Mouse (Mus musculus): Measurements from ENCODE around the gene Kcnc2. TPM values are rescaled to one million over a fixed set of nuclear protein-coding genes. Genes with fewer than 3 reads are reported as not detected.
"Not testable (repeated sequence)": the region's sequence is repeated elsewhere in the genome, so short reads cannot be mapped to it uniquely, and the experiment has no call there.

Gene Kcnc2
- polyA plus RNA-seq (2012; rRNA removed) (0.57 and 0.76 TPM in 2 replicates), polyA plus RNA-seq (2014; fragmentation: Nextera tagmentation; extraction: Ambion mirVana) (0.53 and 0.54 TPM in 2 replicates)

GRCm38 (mm10) chr10:112270887-112271802 lies at the start of gene Kcnc2:
Kcnc2 (plus strand) TSS chr10:112271121.
- Histone ChIP-seq H3K36me3 (ENCODE audit: control insufficient read depth, insufficient read depth, low read length) (no peaks in the 10 kb centered on the region), H3K4me1 (ENCODE audit: control insufficient read depth, insufficient read depth, low read length) (peaks cover 6% of the 10 kb centered on the region; the same call in 1 of the 2 replicates), H3K9me3 (ENCODE audit: control insufficient read depth, low read length) (no peaks in the 10 kb centered on the region), H3K4me3 (replicated peaks; ENCODE audit: low read length) (peak within 1 kb of the TSS; percentile 46), H3K27me3 (ENCODE audit: control insufficient read depth, insufficient read depth, low read length) (peaks cover 48% of the 10 kb centered on the region), H3K27ac (replicated peaks; ENCODE audit: low read depth, low read length) (no peak within 1 kb of the TSS), H3K9ac (ENCODE audit: low read depth, low read length, severe bottlenecking) (peak within 1 kb of the TSS; percentile 49), H3K4me2 (replicated peaks; ENCODE audit: low read depth, low read length, severe bottlenecking) (peak within 1 kb of the TSS; percentile 88)
- ATAC-seq (ENCODE audit: low FRiP score, low read depth) (no peak), DNase-seq (ENCODE audit: low spot score) (no peak)
- no peak for TF ChIP-seq POLR2A (IDR thresholded peaks at IDR 0.05; ENCODE audit: borderline replicate concordance, extremely low read depth, insufficient read depth, insufficient read length)
- 2% methylated on average over 19 of the region's 20 CpGs for WGBS

GRCm38 (mm10) chr10:112227073-112227472 lies 43.8 kb upstream of the Kcnc2 start:
- Histone ChIP-seq H3K4me3 (replicated peaks; ENCODE audit: low read length) (no peak overlapping the region), H3K36me3 (ENCODE audit: control insufficient read depth, insufficient read depth, low read length) (no peaks in the 10 kb centered on the region), H3K27me3 (ENCODE audit: control insufficient read depth, insufficient read depth, low read length) (no peaks in the 10 kb centered on the region), H3K4me2 (replicated peaks; ENCODE audit: low read depth, low read length, severe bottlenecking) (no peak overlapping the region), H3K27ac (replicated peaks; ENCODE audit: low read depth, low read length) (no peak overlapping the region), H3K9me3 (ENCODE audit: control insufficient read depth, low read length) (no peaks in the 10 kb centered on the region), H3K4me1 (ENCODE audit: control insufficient read depth, insufficient read depth, low read length) (no peaks in the 10 kb centered on the region), H3K9ac (ENCODE audit: low read depth, low read length, severe bottlenecking) (no peak overlapping the region)
- no peak for TF ChIP-seq POLR2A (IDR thresholded peaks at IDR 0.05; ENCODE audit: borderline replicate concordance, extremely low read depth, insufficient read depth, insufficient read length)
- 79% methylated on average over 1 of the region's 1 CpGs for WGBS
- no peak for DNase-seq (ENCODE audit: low spot score)
- no peak for ATAC-seq (ENCODE audit: low FRiP score, low read depth)

- H3K27me3 ChIP-seq (ENCODE audit: control insufficient read depth, insufficient read depth, low read length); H3K9ac ChIP-seq (ENCODE audit: low read depth, low read length, severe bottlenecking); H3K4me3 ChIP-seq (replicated peaks; ENCODE audit: low read length); H3K27ac ChIP-seq (replicated peaks; ENCODE audit: low read depth, low read length); H3K36me3 ChIP-seq (ENCODE audit: control insufficient read depth, insufficient read depth, low read length); H3K9me3 ChIP-seq (ENCODE audit: control insufficient read depth, low read length); DNase-seq (ENCODE audit: low spot score); ATAC-seq (ENCODE audit: low FRiP score, low read depth); H3K4me2 ChIP-seq (replicated peaks; ENCODE audit: low read depth, low read length, severe bottlenecking); H3K4me1 ChIP-seq (ENCODE audit: control insufficient read depth, insufficient read depth, low read length): not testable (repeated sequence)
- WGBS = 49% methylated on average over 6 of the region's 6 CpGs
These were observed 41.7 kb upstream of the Kcnc2 start for GRCm38 (mm10) chr10:112229091-112229843.

GRCm38 (mm10) chr10:112232733-112233132 lies 38.2 kb upstream of the Kcnc2 start:
- not testable (repeated sequence) for DNase-seq (ENCODE audit: low spot score); ATAC-seq (ENCODE audit: low FRiP score, low read depth); H3K36me3 ChIP-seq (ENCODE audit: control insufficient read depth, insufficient read depth, low read length); H3K27me3 ChIP-seq (ENCODE audit: control insufficient read depth, insufficient read depth, low read length); H3K9me3 ChIP-seq (ENCODE audit: control insufficient read depth, low read length); H3K4me3 ChIP-seq (replicated peaks; ENCODE audit: low read length); H3K27ac ChIP-seq (replicated peaks; ENCODE audit: low read depth, low read length); H3K9ac ChIP-seq (ENCODE audit: low read depth, low read length, severe bottlenecking); H3K4me2 ChIP-seq (replicated peaks; ENCODE audit: low read depth, low read length, severe bottlenecking); H3K4me1 ChIP-seq (ENCODE audit: control insufficient read depth, insufficient read depth, low read length)
- WGBS = 29% methylated on average over 1 of the region's 1 CpGs

GRCm38 (mm10) chr10:112235396-112235940 lies 35.5 kb upstream of the Kcnc2 start:
- not testable (repeated sequence) for H3K9me3 ChIP-seq (ENCODE audit: control insufficient read depth, low read length); H3K36me3 ChIP-seq (ENCODE audit: control insufficient read depth, insufficient read depth, low read length); H3K27ac ChIP-seq (replicated peaks; ENCODE audit: low read depth, low read length); ATAC-seq (ENCODE audit: low FRiP score, low read depth); H3K4me2 ChIP-seq (replicated peaks; ENCODE audit: low read depth, low read length, severe bottlenecking); DNase-seq (ENCODE audit: low spot score); H3K4me1 ChIP-seq (ENCODE audit: control insufficient read depth, insufficient read depth, low read length); H3K4me3 ChIP-seq (replicated peaks; ENCODE audit: low read length); H3K9ac ChIP-seq (ENCODE audit: low read depth, low read length, severe bottlenecking); H3K27me3 ChIP-seq (ENCODE audit: control insufficient read depth, insufficient read depth, low read length)
- 80% methylated on average over 5 of the region's 5 CpGs for WGBS

Data from limb, embryonic 14.5 days (tissue).